Mouse (Mus musculus): ENCODE results near the gene Oxct2b.
"Not testable (repeated sequence)": the region's sequence is repeated elsewhere in the genome, so short reads cannot be mapped to it uniquely, and the experiment has no call there.

Gene Oxct2b

DNA sequence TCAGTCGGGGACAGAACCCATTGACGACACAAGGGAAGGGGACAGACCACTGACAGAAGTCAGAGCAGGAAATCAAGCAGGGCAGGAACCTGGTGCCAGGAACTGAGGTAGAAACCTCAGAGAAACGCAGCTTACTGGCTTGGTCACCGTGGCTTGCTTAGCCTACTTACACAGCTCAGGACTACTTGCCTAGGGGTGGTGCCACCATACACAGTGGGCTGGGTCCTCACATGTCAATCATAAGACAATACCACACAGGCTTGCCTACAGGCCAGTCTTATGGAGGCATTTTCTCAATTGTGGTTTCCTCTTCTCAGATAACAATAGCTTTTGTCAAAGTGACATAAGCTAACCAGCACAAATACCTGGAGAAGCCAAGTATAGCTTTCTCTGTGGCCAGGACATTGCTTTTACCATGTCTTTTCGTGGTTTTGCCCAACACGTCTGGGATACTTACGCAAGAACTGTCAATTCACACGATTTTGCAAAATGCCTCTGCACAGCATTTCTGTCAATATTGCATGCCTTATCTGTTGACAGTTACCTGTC is 3.8 kb upstream of the Oxct2b start:
- no peak for DNase-seq (ENCODE audit: low spot score)

DNA sequence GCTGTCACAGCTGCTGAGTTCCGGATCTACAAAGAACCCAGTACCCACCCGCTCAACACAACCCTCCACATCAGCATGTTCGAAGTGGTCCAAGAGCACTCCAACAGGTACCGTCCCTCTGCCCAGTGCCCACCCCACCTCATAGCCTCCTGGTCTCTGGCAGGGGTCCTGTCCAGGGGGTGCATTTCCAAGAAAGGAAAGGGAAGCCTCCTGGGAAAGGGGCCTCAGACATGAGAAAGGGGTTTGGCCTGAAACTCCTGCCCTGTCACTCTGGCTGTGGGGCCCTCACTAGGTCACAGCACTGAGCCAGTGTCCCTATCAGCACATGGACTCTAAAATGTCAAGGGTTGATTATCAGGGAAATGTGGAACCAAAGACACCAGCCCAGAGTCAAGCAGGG is 1.4 kb upstream of the Oxct2b start:
- not testable (repeated sequence) for DNase-seq (ENCODE audit: low spot score)

DNA sequence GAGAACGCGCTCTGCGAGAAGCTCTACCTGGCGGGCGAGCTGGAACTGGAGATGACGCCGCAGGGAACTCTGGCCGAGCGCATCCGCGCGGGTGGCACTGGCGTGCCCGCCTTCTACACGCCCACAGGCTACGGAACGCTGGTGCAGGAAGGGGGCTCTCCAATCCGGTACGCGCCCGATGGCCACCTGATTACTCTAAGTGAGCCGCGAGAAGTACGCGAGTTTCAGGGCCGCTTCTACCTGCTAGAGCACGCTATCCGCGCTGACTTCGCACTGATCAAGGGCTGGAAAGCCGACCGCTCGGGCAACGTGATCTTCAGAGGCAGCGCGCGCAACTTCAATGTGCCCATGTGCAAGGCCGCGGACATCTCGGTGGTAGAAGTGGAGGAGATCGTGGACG is 574 bp downstream of the Oxct2b start:
- not testable (repeated sequence) for DNase-seq (ENCODE audit: low spot score)

DNA sequence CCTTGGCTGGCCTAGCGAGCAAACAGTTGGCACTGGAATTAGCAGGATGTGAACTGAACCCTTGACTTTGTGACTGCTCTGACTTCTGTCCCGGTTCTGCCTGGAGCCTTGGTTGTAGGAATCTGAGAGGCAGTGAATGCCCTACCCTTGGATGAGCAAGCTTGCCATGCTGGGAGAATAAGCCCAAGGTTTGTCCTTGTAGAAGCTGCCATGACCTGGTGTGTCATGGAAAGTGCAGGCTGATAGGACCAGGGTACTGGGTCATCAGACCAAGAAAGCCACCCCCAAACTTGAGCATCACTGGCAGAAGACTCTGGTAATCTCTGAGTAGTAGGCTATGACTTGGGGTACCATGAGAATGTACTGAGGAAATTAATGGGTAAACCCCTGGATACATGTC is 5.2 kb downstream of the Oxct2b start:
- DNase-seq (ENCODE audit: low spot score): no peak

DNA sequence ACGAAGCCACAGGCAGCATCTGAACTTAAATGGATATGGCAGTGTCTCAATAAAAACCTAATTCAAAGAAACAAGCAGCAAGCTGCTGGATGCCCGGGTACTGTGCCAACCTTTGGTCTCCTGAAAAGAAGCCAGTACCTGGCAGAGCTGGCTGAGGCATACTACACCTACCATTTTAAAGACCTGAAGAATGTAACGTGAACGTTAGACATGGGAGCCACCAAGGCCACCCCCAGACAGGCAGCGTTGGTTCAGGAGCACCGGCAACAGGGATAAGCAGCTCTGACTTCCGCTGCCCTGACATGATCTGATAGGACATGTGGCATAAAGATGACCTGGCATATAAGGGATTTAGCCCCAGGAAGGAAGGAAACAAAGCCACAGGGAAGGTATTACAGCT is 10.6 kb downstream of the Oxct2b start:
- no peak for DNase-seq (ENCODE audit: low spot score)

DNA sequence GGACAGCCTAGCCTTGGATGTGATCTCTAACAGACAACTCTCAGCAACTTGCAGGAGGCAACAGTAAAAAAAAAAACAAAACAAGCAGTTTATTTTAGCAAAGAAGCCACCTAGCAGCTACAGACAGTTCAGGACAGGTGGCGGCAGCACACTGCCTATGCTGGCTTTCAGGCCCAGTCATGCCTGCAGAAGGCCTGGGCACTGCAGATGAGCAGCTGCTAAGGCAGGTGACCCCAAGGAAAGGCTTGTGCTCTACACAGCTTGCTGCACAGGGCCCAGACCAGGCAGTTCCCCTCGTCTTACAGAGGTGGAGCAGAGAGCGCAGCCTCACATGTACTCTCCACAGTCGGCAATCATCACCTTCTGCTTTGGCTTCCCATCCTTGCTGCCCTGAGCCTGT is 11.0 kb downstream of the Oxct2b start:
- no peak for DNase-seq (ENCODE audit: low spot score)

DNA sequence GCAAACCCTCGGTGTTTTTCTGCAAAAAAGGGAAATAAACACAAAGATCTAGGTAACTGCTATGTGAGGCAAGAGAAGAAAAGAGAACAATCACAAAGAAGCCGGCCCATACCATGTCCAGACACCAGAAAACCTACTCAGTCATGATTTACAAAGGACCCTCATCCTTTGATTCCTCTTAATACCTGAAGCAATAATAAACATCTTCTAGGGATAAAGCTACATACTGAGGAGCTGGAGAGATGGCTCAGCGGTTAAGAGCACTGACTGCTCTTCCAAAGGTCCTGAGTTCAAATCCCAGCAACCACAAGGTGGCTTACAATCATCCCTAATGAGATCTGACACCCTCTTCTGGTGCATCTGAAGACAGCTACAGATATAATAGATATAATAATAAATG is 21.5 kb downstream of the Oxct2b start:
- DNase-seq (ENCODE audit: low spot score): no peak

DNA sequence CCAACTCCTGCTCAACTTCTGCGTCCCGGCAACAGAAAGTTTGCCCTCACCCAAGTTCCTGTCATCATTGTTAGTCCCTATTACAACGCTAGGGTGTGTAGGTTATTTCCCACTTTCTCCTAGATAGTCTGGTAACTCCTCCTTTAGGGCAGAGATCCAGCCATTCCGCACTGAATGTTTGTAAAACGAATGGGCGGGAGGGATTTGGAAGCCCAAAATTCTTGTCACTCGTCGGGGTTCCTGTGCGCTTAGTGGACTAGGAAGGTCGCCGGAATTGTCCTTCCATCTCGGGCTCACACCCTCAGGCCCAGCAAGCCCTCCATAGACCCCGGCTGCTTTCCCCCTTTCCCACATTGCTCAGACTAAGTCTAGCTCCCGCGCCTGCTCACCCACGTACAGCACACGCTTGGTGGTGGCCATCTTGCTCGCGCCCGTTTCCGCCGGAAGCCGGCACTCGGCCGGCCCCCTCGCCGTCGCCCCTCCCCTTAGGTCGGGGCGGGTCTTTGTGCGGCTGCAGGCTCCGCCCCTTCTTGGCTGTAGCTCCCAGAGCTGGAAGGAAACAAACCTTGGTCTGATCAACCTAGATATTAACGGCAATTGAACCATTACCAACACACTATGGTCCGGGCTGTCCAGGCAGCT is 23.6 kb downstream of the Oxct2b start, which contains the start of gene Ppie:
Gene Ppie (minus strand): TSS at position 439 of the 642 bp plus-strand sequence.
- DNase-seq (ENCODE audit: low spot score): peak; percentile 73

DNA sequence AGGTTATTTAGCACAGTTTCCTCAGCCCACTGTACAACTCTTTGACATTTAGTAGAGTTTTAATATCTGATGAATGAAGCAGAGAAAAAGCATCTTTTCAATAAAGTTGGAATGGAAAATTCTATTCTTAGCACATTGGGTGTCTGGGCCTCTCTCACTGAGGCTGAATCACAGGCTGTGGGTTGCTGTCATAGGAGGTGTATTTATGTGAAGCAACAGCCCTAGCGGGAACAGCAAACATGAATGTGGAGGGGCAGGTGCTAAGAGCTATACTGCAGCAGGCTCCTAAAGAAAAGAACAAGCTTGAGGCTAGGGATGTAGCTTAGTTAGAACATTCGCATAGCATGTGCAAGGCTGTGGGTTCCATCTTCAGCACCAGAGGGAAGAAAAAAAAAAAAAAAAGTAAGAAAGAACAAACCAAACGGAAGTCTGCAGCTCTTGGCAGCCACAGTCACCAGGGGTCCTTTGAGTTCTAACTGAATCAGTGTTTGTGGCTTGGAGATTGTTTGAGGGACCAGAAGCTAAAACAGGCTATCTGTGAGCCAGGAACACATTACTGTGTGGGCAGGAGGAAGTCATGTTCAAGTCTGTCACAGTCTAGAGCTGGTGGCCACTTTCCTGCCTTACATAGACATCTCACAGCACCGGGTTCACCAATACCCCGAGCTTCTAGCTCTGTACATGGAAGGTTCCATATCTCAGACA is 31.5 kb downstream of the Oxct2b start:
- DNase-seq (ENCODE audit: low spot score): no peak

DNA sequence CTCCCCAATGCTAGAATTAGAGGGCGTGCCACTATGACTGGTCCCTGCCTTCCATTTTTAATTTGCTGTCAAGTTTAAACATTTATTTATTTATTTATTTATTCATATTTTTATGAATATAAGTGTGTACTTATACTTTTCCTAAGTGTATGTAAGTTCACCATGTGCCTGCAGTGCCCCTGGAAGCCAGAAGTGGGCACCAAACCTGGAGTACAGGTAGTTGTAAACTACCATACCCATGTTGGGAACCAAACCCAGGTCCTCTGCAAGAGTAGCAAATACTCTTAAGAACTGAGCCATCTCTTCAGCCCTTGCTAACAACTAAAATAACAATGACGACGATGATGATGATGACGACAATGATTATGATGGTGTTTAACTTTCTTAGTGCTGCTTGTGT is 35.9 kb downstream of the Oxct2b start:
- DNase-seq (ENCODE audit: low spot score): no peak

DNA sequence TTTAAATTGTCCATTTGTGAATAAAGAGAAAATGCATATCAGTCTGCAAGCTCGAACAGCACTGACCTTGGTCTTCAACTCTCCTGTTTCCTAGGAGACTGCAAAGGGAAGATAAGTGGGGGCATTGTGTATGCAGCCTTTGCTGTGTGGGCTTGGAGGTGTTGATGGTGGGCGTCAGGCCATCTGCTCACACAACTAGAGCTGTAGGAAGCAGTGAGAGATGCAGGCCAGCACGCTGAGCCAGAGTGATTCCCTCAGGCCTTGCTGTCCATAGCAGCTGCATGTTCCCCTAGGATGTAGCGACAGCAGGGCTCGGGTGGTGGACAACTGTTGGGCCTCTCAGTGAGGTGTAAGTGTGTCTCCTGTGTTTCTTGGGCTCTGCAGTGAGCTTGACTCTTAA is 36.9 kb downstream of the Oxct2b start:
- no peak for DNase-seq (ENCODE audit: low spot score)

DNA sequence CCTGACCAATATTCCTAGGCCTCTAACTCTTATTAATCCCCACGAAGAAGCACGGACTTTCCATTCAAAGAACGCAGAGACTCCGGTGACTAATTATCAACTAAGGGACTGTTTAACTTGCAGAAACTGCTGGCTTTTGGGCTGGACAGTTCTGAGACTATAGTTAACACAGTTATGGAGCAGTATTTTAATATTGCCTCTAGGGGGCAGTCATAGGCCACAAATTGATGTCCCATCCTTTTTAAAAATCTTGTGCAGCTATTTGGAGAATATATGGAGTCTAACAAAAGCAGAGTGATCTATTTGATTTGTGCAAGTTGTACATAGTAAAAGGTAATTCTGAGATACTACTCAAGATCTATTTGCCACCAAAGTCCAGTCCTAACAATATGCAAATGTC is 38.9 kb downstream of the Oxct2b start:
- DNase-seq (ENCODE audit: low spot score): peak; percentile 8

DNA sequence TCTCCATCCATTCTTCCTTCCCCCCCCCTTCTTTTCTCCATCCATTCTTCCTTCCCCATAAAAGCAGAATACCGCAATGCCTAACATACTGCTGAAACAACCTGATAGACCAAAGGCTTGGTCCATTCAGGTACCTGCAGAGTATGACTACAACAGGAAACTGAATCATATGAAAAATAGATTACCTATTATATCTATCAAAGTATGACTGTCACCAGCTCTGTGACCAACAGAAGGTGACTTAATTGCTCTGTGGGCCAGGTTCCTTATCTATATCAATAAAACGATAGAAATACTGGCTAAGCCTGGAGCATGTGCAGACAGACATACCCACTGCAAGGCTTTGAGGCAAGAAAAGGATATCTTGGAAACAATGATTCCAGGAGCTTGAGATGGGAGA is 39.4 kb downstream of the Oxct2b start:
- DNase-seq (ENCODE audit: low spot score): no peak

DNA sequence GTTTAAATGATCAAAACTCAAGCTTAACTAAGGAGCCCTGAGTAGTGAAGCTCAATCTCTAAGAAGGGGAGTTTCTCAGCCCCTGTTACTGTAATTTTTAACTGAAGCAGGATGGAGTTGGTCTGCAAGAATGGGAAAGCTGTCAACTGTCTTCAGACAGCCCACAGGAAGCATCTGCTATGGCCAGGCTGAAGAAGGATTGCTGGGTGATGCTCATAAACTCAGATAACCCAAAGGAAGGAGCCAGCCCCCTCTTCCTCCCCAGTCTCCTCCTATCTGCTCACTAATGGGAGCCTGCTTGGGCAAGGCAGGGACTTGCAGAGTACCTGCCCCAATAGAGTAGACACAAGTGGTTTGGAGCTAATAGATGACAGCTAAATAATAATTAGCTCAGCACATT is 39.8 kb downstream of the Oxct2b start:
- DNase-seq (ENCODE audit: low spot score): no peak

DNA sequence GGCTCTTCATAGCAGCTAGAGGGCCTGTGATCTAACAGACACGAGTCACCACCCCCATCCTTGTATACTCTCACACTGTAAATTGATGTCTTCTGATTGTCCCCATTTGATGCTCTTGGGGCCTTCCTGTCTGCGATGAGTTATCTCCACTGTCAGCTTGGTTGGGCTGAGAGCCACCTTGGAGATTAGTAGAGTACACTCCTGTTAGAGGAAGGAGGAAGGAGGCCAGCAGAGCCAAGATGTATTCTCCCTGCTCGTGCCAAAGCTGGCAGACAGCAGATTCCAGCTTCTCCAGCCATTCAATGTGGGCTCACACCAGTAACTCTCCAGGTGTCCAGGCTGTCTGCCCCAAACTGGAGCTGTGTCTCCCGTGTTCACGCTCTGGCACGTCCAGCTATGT is 44.5 kb downstream of the Oxct2b start:
- no peak for DNase-seq (ENCODE audit: low spot score)

DNA sequence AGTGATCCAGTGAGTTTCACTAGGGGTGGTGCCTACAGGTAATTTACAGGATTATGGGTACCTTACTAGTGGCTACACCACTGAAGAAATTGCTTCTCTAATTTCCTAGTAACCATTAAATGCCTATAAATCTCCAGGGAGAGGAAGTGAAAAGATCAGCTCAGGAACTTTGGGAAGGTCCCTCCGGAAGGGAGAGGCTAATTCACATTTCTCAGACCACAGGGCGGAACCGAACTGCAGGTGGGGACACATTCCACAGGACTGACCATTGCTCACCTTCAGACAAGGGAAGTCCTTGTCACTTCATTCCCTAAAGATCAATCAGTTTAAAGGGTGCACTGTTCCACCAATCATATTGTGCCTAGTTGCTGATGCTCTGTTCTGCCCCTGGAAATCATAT is 45.2 kb downstream of the Oxct2b start:
- DNase-seq (ENCODE audit: low spot score): not testable (repeated sequence)

DNA sequence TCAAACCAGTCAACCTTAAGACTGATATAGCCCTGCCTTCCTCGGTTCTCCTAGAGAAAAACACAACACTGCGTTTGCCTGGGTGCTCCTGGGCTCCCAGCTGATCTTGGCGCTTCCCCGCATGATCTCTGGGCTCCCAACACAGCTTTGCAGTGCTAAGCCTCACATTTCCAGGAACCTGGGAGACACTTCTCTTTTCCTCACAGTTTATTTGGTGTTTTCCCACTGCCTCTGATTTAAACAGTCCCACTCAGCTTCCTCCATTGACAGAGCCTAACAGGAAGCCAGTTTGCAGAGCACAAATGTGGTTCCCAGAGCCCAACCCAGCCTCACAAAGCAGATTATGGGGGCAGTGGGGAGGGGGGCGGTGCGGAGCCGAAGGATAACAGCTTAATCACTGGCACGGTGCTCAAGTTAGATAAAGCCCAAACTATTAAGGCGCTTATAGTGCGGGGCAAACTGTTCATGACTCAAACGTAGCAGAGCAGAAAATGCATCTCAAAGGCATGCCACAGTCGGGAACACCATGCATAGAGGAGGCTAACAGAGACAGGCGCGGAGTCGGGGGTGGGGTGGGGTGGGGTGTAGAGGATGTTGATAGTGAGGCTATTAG is 46.3 kb downstream of the Oxct2b start:
- DNase-seq (ENCODE audit: low spot score): no peak

DNA sequence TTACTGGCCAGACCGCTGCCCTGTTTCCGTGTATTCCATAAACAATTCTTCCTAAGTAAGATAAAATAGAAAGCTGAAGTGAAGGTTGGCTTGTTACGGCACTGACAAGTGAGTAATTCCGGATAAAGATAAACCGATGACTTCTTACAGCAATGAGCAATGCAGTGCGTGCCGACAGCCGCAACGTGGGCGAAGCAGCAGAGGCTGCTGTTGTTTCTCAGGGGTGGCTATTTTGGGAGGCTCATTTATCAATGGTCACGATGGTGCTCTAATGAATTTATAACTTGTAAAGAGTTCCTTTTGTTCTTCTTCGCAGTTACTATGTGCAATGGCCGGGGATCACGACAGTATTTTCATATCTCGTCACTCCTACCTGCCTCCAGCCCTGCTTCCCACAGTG is 48.1 kb downstream of the Oxct2b start:
- no peak for DNase-seq (ENCODE audit: low spot score)
